Mouse (Mus musculus) erythroblast, adult 5-6 weeks (primary cell): ENCODE measurements at regions not wholly inside any gene's neighbourhood (a gene's known extent, or its start where the extent isn't known, plus 50 kb on each side); places are given as distances from the start of the nearest gene placed in this dataset.

Source experiments
- ATAC-seq: replicated peaks from 2 replicates; pipeline ENCODE4 v1.8.0; 2016; ENCODE audit warnings: moderate number of reproducible peaks, mild to moderate bottlenecking, moderate TSS enrichment, inconsistent platforms; ENCODE audit not compliant: poor library complexity, low FRiP score, severe bottlenecking

DNA sequence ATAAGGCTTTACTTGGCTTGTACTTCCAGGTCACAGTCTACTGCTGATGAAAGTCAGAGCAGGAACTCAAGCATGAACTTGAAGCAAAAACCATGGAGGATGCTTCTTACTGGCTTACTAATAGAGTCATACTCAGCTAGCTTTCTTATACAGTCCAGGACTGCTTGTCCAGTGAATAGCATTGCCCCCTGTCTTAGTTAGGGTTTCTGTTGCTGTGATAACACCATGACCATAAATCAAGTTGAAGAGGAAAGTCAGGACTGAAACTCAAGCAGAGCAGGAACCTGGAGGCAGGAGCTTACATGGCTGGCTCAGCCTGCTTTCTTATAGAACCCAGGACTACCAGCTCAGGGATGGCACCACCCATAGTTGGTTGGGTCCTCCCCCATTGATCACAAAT is 602.9 kb upstream of the Auts2 start:
- ATAC-seq = no peak

DNA sequence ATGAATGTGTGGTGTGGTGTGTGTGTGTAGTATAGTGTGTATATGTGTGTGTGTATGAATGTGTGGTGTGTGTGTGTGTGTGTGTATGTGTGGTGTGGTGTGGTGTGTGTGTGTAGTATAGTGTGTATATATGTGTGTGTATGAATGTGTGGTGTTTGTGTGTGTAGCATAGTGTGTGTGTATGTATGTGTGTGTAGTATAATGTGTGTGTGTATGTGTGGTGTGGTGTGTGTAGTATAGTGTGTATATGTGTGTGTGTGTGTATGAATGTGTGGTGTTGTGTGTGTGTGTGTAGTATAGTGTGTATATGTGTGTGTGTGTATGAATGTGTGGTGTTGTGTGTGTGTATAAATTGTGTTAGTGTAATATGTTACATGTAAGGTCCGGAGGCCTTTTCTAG is 600.5 kb upstream of the Auts2 start:
- ATAC-seq = no peak

DNA sequence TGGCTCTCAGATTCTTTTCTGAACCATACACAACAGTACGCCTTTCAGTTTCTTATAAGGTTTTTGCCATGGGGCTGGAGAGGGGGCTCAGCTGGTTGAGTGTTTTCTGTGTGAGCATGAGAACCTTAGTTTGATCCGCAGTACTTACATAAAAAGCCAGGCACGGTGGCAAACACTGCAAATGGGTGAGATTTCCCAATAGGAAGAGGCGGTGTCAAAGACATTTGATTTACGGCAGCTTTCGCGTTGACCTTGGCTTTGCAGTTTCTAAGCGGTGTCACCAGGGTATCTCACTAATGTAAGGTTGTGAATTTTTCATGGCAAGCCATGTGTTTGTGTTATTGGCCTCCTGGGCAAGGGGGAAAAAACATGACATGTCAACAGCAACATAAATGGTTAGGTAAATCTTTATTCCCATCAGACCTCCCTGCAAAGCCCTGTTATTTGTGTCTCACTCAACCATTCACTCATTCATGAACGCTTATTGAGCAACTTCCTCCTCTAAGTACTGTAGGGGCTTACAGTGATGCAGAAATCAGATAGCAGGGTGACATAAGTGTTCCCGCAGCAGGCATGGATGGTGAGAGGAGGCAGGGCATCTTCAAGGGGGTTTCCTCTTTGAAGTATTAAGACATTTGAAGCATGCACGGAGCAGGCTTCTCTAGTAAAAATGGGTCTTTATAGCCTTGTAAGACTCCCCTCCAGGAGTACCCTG is 599.4 kb upstream of the Auts2 start:
- ATAC-seq = no peak

DNA sequence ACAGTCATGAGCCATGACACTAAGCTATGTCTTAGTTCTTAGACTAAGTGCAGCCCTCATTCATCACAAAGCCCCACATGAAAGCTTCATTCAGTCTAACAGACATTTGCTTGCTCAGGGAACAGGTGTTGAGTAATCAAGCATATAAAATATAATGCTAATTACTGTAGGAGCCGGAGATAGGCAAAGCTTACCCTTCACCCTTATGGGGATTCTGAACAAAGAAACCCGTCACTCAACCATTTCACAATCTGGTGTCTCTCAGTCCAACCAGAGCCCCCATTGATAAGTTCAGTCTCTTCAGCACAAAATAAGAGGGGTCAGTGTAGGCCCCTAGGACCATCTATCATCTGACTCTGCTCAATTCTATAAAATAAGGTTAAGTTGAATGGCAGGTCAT is 587.9 kb upstream of the Auts2 start:
- no peak for ATAC-seq

DNA sequence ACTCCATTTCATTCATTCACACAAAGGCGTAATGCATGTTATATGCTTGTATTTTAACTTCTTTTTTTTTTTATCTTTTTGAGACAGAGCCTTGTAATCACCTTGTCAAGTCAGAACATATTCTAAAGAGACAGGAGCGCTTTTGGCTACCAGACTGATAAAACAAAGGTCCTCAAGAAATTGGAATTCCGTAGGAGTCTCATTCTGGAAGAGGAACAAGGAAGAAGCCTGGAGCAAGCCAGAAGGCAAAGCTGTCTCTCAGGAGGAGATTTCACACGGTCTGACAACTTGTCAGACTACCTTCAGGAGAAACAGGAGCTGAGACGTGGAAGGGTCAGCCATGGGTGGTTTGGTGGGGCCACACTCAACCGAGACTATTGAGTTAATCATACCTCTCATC is 587.2 kb upstream of the Auts2 start:
- ATAC-seq = no peak

DNA sequence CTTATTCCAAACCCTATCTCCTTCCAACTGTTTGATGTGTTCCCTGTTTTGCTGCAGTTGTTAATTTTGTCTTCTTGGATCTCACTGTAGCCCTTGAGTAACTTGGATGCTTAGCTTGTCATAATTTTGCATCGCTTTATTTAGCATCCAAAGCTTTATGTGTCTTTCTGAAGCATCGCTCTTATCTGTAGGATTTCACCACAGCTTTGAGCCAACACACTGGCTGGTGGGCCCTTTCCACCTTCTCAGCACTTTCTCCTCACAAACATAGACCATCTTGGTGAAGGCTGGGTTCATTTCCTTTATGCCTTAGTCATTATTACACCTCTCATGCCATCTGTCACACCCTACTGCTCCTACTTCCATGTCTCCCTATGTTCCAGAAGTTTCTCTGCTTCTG is 581.1 kb upstream of the Auts2 start:
- ATAC-seq = no peak

DNA sequence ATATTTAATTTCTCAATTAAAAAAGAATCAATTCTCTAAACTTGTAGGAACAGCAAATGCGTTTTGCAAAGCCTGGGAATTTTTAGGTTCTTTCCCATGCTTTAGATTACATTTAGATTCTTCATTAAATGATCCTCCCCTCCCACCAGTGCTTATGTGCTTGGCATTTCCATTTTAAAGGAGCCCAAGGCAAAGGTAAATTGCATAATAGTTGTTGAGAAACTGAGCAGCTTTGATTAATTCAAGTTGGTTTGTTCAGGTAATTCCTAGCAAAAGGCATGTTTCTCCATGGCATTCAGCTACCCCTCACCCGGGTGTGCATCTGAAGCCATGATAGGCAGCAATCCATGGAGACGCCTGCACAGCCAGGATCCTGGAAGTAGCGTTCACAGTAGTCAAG is 570.8 kb upstream of the Auts2 start:
- ATAC-seq = no peak

DNA sequence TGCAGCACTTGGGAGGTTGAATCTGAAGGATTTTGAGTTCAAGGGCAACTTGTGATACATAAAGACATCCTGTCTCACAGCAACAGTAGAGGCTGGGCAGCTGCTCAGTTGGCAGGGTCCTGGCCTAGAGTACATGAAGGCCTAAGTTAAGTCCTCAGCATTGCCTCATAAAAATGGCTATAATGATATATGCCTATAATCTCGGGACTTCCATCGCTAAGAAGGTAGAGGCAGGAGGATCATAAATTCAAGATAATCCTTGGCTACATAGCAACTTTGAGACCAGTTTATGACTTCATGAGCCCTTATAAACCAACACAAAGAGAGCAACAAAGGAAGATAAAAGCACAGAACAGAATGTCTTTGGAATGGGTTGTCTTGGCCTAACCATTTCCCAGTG is 570.0 kb upstream of the Auts2 start:
- no peak for ATAC-seq

DNA sequence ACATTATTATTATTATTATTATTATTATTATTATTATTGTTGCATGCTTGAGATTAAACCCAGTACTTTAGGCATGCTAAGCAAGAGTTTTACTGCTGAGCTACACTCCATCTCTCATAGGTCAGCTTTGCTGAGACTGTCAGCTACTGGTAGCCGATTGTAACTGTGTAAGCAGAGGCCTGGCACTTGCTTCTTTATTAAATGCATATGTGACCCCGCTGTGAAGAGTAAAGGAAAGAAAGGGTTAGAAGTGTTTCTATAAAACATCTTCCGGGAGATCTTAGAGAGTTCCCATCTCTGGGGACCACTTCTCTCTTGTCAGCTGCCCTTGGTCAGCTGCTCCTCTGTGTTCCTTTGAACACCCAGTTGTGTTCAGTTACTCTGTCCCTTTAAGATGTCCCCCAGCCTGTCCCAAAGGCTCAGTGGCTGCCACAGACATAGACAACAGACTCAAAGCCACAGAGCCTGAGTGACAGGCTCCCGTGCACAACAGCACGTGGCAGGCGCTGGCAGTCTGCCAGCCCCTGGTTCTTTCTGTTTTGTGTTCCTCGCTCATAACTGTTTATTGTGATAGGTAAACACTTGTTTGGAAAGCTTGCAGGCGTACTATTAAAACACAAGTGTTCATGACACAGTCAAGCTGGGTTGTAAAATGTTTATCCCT is 563.7 kb upstream of the Auts2 start:
- ATAC-seq = no peak

DNA sequence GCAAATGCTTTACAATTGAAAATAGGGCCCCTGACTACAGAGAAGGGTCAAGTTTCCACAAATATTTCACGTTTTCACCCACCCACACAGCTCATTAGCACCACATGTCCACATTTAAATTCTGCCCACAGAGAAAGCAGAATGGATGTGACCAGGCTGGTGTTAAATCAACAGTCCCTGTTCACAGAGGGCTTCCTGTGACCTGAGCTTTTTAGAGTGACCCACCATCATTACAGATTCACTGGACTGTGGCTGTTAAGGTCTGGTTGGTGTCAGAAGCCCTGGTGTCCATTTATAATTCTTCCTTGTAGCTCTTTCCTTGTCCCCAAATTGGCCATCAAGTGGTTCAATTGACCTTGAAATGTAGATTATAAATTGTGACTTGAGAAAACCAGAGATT is 553.2 kb upstream of the Auts2 start:
- ATAC-seq = no peak

DNA sequence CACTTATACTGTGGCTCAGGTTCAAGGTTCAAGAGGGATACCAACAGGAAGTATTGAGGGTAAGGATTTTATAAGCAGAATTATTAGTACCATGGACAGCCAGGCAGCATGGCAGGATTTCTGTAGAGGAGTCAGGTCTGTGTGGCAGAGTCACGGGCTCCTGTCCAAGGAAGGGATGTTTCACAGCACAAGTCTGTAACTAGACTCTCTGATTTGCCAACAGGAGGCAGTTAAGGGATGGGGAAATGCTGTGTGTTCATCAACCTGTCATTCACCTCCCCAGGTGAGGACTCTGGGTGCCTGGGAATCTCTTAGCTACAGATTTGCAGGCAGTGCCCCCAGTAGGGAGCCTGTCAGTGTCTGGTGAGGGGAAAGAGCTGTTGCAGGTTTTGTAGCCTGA is 541.7 kb upstream of the Auts2 start:
- no peak for ATAC-seq

DNA sequence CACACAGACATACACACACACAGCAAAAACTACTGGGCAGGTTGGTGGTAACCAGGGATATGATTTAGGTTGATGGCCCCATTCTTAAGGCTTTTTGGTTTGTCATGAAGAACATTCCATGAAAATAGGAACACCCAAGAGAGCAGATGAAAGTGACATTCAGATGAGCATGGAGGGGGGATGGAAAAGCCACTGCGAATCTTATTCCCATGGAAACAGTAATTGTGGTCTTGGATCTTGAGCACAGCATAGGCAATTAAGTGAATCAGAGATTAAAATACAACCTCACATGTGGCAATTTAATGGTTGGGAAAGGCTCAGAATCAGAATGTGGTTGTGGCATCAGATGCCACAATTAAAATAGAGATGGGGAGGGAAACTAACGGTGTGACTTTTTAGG is 537.6 kb upstream of the Auts2 start:
- no peak for ATAC-seq

DNA sequence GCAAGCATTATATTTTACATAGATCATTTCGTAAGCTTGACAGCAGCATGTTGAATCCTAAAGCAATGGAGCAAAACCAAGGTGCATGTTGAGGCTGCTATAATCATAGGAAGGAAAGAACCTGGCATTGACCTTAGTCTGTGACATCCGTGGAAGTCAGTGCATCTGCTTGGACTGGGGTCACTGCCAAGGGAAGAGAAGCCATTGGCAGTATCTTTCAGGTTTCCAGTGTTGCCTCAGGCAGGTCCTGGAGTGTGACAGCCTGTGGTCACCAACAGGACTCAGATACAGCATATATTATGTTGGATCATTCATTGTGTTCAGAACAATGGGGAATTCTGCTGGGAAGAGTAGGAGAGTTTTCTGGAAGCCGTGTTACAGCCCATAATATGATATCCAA is 535.8 kb upstream of the Auts2 start:
- ATAC-seq = no peak

DNA sequence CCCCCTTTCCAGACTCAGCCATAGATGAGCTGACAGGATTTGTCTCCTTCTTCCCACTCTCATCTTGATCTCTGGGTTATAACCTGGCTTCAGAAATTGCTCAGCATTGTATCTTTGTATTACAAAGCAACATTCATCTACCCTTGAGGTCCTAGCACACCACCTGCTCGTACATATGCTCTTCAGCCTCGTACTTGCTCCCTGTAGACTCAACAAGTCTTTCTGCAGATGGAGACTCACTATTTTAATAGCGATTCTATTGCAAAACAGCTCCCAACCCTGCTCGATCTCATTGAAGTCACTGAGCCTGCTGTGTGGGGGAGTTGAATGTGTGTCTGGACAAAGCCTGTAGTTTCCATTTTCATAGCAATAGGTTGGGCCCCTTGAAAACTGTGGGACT is 535.2 kb upstream of the Auts2 start:
- no peak for ATAC-seq

DNA sequence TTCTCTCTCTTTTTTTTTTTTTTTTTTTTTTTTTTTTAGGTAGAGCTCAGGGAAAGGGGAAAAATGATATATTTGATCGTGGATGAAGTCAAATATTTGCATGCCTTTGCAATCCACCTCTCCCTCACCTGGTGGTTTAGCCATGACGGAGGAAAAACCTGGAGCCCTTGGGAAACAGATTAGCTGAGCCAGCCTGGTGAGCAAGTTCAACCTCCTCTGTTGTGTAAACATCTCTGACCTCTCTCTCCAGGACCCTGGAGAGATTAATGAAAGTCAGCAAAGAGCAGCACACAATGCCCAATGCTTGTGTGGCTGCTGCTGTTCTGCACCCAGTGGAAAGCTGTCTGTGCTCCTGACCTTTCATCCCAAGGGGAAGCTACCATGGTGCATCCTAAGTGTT is 530.2 kb upstream of the Auts2 start:
- no peak for ATAC-seq

DNA sequence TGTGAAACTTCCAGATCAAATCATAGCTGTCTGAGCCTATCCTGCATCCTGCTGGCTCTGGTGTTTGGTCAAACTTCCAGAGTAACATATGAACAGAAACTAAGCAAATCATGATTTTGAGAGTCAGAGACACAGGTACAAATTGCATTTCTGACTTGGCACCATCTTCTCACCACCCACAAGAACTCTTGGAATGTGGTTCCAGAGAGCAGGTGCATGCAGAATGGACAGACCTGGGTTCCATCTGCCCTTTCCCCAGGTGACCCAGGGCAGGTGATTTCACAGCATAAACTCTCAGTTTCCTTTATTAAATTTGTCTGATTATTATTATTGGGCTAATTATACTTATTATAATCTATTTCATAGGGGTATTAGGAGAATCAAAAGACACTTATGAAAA is 527.0 kb upstream of the Auts2 start:
- no peak for ATAC-seq

DNA sequence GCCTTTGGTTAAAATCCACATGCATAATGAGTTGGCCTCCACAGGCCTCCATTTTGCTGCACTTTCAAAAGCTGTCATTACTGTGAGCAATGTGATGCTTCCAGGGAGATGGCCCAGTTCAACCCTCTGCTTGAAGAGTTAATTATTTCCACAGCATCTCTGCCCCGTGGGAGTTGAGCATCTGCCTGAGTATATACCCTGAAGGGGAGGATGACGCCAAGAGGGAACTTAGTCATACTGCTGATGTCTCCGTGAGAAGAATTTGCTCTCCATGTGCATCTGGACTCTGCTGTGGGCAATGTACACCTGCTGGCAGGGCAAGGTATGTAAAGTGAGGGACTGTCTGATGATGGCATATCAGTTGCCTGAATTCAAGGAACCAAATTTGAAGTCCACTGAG is 519.3 kb upstream of the Auts2 start:
- ATAC-seq = no peak

DNA sequence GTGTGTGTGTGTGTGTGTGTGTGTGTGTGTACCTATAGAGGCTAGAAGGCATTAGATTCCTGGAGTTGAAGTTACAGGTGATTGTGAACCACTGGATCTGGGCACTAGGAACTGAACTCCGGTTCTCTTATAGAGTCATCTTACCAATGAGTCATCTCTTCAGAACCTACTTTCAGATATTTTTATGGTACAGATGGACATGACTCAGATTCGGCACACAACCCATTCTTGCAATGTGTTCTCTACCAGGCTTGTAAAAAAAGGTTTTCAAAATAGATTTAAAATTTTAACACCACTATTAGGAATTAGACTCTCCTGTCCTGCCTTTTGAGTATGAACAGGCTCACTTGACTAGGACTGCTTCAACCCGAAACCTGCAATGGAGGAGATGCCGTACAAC is 504.3 kb upstream of the Auts2 start:
- ATAC-seq = no peak

DNA sequence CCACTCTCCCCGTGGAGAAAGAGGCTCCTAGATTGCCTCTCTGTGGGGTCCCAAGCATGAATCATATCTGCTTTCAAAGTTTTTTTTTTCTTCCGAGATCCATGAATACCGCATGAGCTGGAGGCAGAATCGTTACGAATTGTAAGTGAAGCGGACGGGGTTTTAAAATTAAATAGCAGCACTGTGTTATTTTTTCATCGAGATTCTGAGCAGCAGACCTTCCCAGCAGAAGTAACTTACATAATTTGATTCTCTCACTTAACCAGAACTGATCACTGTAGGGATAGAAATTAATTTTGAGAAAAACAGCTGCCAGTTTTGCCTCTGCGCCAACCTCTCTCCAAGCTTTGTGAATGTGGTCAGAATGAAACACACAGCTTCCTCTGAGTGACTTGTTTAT is 502.5 kb upstream of the Auts2 start:
- ATAC-seq = no peak

DNA sequence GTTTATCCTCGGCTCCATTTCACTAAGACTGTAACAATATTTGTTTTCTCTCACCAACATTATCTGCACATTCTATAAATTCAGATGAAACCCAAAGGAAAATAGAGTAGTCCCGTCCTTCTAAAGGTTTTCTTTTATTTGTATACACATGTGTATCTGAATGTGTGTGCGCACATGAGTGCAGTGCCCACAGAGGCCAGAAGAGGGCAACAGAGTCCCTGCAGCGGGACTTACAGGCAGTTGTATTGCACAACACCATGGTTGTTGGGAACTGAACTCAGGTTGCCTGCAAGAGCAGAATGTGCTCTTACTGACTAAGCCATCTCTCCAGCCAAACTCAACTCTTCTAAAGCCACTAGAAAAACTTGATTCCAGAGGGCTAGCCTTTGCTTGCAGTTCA is 484.4 kb upstream of the Auts2 start:
- ATAC-seq = no peak

DNA sequence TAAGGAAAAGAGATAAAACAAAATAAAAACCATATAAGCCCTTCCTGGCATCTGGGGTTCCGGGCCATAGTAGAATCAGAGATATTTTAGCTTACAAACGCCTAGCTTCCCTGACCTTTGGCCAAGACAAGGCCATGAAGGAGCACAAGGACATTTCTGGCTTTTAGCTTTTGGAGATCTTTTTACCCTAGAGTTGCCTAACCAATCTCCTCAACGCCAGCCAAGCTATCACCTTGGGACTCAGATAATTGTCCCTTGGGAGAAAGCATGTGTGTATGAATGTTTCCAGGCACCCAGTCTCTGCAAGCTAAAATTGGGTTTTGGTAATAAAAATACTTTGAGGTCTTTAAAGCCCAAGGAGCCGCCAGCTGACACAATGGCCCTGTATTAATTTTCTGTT is 482.0 kb upstream of the Auts2 start:
- no peak for ATAC-seq

DNA sequence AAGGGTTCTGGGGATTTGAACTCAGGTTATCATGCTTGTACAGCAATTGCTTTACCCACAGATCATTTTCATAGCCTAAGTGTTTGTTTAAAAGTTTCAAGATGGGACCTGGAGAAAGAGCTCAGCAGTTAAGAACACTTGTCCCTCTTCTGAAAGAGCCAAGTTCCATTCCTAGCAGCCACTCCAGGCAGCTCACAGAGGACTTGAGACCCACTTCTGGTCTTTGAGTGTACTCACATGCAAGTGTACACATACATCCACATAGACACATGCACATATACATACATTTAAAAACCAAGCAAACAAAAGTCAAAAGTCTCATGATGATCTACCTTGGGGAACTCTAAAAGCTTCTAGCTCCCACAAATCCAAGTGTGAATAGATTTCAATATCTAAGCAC is 477.7 kb upstream of the Auts2 start:
- no peak for ATAC-seq
